Mouse (Mus musculus) heart, embryonic 15.5 days (tissue): ENCODE results near the gene Gm39653. TPM values are rescaled to one million over a fixed set of nuclear protein-coding genes. Genes with fewer than 3 reads are reported as not detected.
"Not testable (repeated sequence)": the region's sequence is repeated elsewhere in the genome, so short reads cannot be mapped to it uniquely, and the experiment has no call there.

Experiments used
- ATAC-seq: fragments of 200-750 bp; cut with Nextera tagmentation; replicated peaks from 2 replicates; pipeline ENCODE4 v1.8.0; 2017; ENCODE audit warnings: low read depth, moderate TSS enrichment; ENCODE audit not compliant: insufficient number of reproducible peaks, insufficient read depth, low FRiP score
- H3K27ac ChIP-seq: fragments of 300-500 bp; sonication (generic); 2 replicates; pipeline ENCODE4 v1.5.1; 2015; ENCODE audit warnings: mild to moderate bottlenecking, inconsistent platforms
- H3K27me3 ChIP-seq: fragments of 300-500 bp; sonication (generic); 2 replicates; pipeline ENCODE4 v1.6.1; 2015; ENCODE audit warnings: inconsistent platforms
- H3K36me3 ChIP-seq: fragments of 300-500 bp; sonication (generic); 2 replicates; pipeline ENCODE4 v1.6.1; 2015; ENCODE audit warnings: mild to moderate bottlenecking, inconsistent platforms
- H3K4me1 ChIP-seq: fragments of 300-500 bp; sonication (generic); replicated peaks from 2 replicates; pipeline ENCODE4 v1.6.1; 2015; ENCODE audit warnings: inconsistent platforms
- H3K4me2 ChIP-seq: fragments of 300-500 bp; sonication (generic); 2 replicates; pipeline ENCODE4 v1.6.1; 2015; ENCODE audit warnings: inconsistent platforms, mild to moderate bottlenecking, moderate library complexity
- H3K4me3 ChIP-seq: fragments of 300-500 bp; sonication (generic); 2 replicates; pipeline ENCODE4 v1.5.1; 2015; ENCODE audit warnings: mild to moderate bottlenecking, inconsistent platforms
- H3K9ac ChIP-seq: fragments of 300-500 bp; sonication (generic); 2 replicates; pipeline ENCODE4 v1.6.1; 2015; ENCODE audit warnings: mild to moderate bottlenecking, inconsistent platforms
- H3K9me3 ChIP-seq: fragments of 300-500 bp; sonication (generic); replicated peaks from 2 replicates; pipeline ENCODE4 v1.6.1; 2016; ENCODE audit warnings: inconsistent platforms
- WGBS: fragments of 180-500 bp; shearing (Covaris S2); methylation state at CpG from one replicate; pipeline ENCODE4 v1.1.7; 2015; ENCODE audit warnings: mixed read lengths; 5-methylcytosine and 5-hydroxymethylcytosine counted together
- polyA plus RNA-seq: library from polyadenylated mRNA; unstranded; fragments of >200 nt; fragmentation: Nextera tagmentation; extraction: Ambion mirVana; gene quantifications from 2 replicates; pipeline ENCODE4 v1.2.1, GENCODE M21; 2015

Gene Gm39653
- polyA plus RNA-seq, 1 experiment from 2014 or later = not detected

GRCm38 (mm10) chr1:63628211-63628610 is 12.4 kb downstream of the Gm39653 start:
- H3K27ac ChIP-seq = no peak overlapping the region
- ATAC-seq = no peak
- no peaks in the 10 kb centered on the region for H3K4me1 ChIP-seq
- H3K4me3 ChIP-seq = no peak overlapping the region
- no peaks in the 10 kb centered on the region for H3K36me3 ChIP-seq
- WGBS = 36% methylated on average over 2 of the region's 2 CpGs
- no peak overlapping the region for H3K4me2 ChIP-seq
- H3K27me3 ChIP-seq = no peaks in the 10 kb centered on the region
- H3K9ac ChIP-seq = no peak overlapping the region
- no peaks in the 10 kb centered on the region; the same call in 1 of the 2 replicates for H3K9me3 ChIP-seq

GRCm38 (mm10) chr1:63630390-63630789 is 14.6 kb downstream of the Gm39653 start:
- not testable (repeated sequence) for H3K4me2 ChIP-seq, H3K9ac ChIP-seq, H3K4me1 ChIP-seq, H3K27me3 ChIP-seq, ATAC-seq, H3K36me3 ChIP-seq, H3K9me3 ChIP-seq, H3K4me3 ChIP-seq, H3K27ac ChIP-seq

- no peak overlapping the region for H3K4me3 ChIP-seq
- no peak overlapping the region for H3K9ac ChIP-seq
- WGBS = 70% methylated on average over 6 of the region's 6 CpGs
- no peaks in the 10 kb centered on the region for H3K27me3 ChIP-seq
- no peak for ATAC-seq
- H3K9me3 ChIP-seq = no peaks in the 10 kb centered on the region
- H3K4me1 ChIP-seq = no peaks in the 10 kb centered on the region
- H3K27ac ChIP-seq = no peak overlapping the region
- H3K36me3 ChIP-seq = no peaks in the 10 kb centered on the region
- no peak overlapping the region for H3K4me2 ChIP-seq
Measured at GRCm38 (mm10) chr1:63639921-63640320, 24.2 kb downstream of the Gm39653 start.

GRCm38 (mm10) chr1:63658016-63658415 is 42.2 kb downstream of the Gm39653 start:
- H3K4me3 ChIP-seq = no peak overlapping the region
- H3K4me1 ChIP-seq = no peaks in the 10 kb centered on the region
- H3K9ac ChIP-seq = no peak overlapping the region
- H3K4me2 ChIP-seq = no peak overlapping the region
- H3K27ac ChIP-seq = no peak overlapping the region
- ATAC-seq = no peak
- no peaks in the 10 kb centered on the region for H3K36me3 ChIP-seq
- H3K27me3 ChIP-seq = peaks cover 17% of the 10 kb centered on the region
- 9% methylated on average over 6 of the region's 6 CpGs for WGBS
- H3K9me3 ChIP-seq = no peaks in the 10 kb centered on the region

GRCm38 (mm10) chr1:63659591-63659990 is 43.8 kb downstream of the Gm39653 start:
- WGBS = 3% methylated on average over 7 of the region's 7 CpGs
- no peaks in the 10 kb centered on the region for H3K9me3 ChIP-seq
- no peak for ATAC-seq
- no peaks in the 10 kb centered on the region for H3K36me3 ChIP-seq
- H3K4me1 ChIP-seq = no peaks in the 10 kb centered on the region
- no peak overlapping the region for H3K9ac ChIP-seq
- H3K27me3 ChIP-seq = peaks cover 17% of the 10 kb centered on the region
- no peak overlapping the region for H3K4me3 ChIP-seq
- H3K27ac ChIP-seq = no peak overlapping the region
- no peak overlapping the region for H3K4me2 ChIP-seq

- H3K36me3 ChIP-seq = no peaks in the 10 kb centered on the region
- peaks cover 23% of the 10 kb centered on the region for H3K27me3 ChIP-seq
- no peak overlapping the region for H3K4me2 ChIP-seq
- no peak for ATAC-seq
- 83% methylated on average over 2 of the region's 2 CpGs for whole genome bisulfite sequencing
- H3K27ac ChIP-seq = no peak overlapping the region
- H3K9me3 ChIP-seq = no peaks in the 10 kb centered on the region
- no peak overlapping the region for H3K9ac ChIP-seq
- H3K4me3 ChIP-seq = no peak overlapping the region
- no peaks in the 10 kb centered on the region for H3K4me1 ChIP-seq
Measured at GRCm38 (mm10) chr1:63666089-63666488, 50.3 kb downstream of the Gm39653 start.

- ATAC-seq = no peak
- H3K4me1 ChIP-seq = no peaks in the 10 kb centered on the region
Measured at GRCm38 (mm10) chr1:63667201-63667948, 51.6 kb downstream of the Gm39653 start.

GRCm38 (mm10) chr1:63667949-63668851 is 52.4 kb downstream of the Gm39653 start:
- H3K27me3 ChIP-seq = peaks cover 17% of the 10 kb centered on the region
- no peak for ATAC-seq
- no peaks in the 10 kb centered on the region for H3K9me3 ChIP-seq
- 19% methylated on average over 13 of the region's 13 CpGs for WGBS
- no peaks in the 10 kb centered on the region for H3K36me3 ChIP-seq
- peak overlapping the region; percentile 38; the same call in 1 of the 2 replicates for H3K4me2 ChIP-seq
- H3K4me1 ChIP-seq = no peaks in the 10 kb centered on the region
- H3K9ac ChIP-seq = no peak overlapping the region
- H3K4me3 ChIP-seq = no peak overlapping the region
- no peak overlapping the region for H3K27ac ChIP-seq

More at GRCm38 (mm10) chr1:63667201-63667948, 51.6 kb downstream of the Gm39653 start:
- H3K4me3 ChIP-seq = no peak overlapping the region
- H3K36me3 ChIP-seq = no peaks in the 10 kb centered on the region
- no peaks in the 10 kb centered on the region for H3K9me3 ChIP-seq
- H3K27ac ChIP-seq = no peak overlapping the region
- peaks cover 17% of the 10 kb centered on the region for H3K27me3 ChIP-seq
- WGBS = 32% methylated on average over 9 of the region's 9 CpGs
- no peak overlapping the region for H3K4me2 ChIP-seq
- H3K9ac ChIP-seq = no peak overlapping the region

- Histone ChIP-seq H3K4me3 (no peak overlapping the region), H3K4me2 (peak overlapping the region; percentile 38; the same call in 1 of the 2 replicates)
- 11% methylated on average over 3 of the region's 3 CpGs for WGBS
Measured at GRCm38 (mm10) chr1:63668852-63669160, 53.0 kb downstream of the Gm39653 start.

More at GRCm38 (mm10) chr1:63668852-63669160, 53.0 kb downstream of the Gm39653 start:
- H3K27me3 ChIP-seq = peaks cover 17% of the 10 kb centered on the region
- no peaks in the 10 kb centered on the region for H3K36me3 ChIP-seq
- H3K27ac ChIP-seq = no peak overlapping the region
- H3K9ac ChIP-seq = no peak overlapping the region
- H3K9me3 ChIP-seq = no peaks in the 10 kb centered on the region
- H3K4me1 ChIP-seq = no peaks in the 10 kb centered on the region
- ATAC-seq = no peak
